Mouse (Mus musculus) heart, postnatal 14 days (tissue): Measurements from ENCODE around the gene A030003K21Rik. TPM values are rescaled to one million over a fixed set of nuclear protein-coding genes. Genes with fewer than 3 reads are reported as not detected.
"Not testable (repeated sequence)": the region's sequence is repeated elsewhere in the genome, so short reads cannot be mapped to it uniquely, and the experiment has no call there.

ENCODE experiments used
- DNase-seq, 2 experiments: peaks; one replicate each; pipeline ENCODE4 v3.0.0; 2021 to 2022
- intact Hi-C: fragments of 180-260 bp; cut with DNase I; formaldehyde crosslinking; loops from one replicate; pipeline ENCODE4 v1.15.1; 2025
- long read RNA-seq, 2 experiments: library from polyadenylated mRNA; stranded (forward); transcript quantifications; one replicate each; pipeline ENCODE4 v2.0.0; 2021
- total RNA-seq, 2 experiments: library from RNA; stranded (reverse); gene quantifications; 2 replicates each; pipeline ENCODE4 v1.2.3; 2021

The A030003K21Rik gene
- total RNA-seq, result not detected
- long read RNA-seq, experiment 1, result 0 reads
- long read RNA-seq, experiment 2, result 0 reads

GRCm38 (mm10) chr1:82943295-82943694, at the start of gene A030003K21Rik:
Gene A030003K21Rik, minus strand, starts transcription at chr1:82943388.
- intact Hi-C loops, DNase-seq: not testable (repeated sequence)

DNA sequence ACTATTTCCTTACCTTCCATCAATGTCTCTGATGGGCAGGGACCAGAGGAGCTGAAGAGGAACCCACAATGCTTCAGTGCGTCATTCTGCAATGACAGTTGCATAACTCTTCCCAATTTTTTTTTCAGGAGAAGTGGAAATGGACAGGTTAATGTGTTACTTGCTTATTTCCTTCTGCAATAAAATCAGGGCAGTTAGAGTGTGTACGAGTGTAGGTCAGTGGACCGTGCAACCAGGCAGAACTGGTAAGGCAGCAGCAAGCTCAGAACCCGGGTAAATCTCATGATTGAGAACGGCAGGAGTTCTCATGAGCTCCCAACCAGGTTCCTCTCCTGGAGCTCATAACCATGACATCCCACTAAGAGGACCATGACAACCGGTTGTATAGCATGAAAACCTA, 48.9 kb upstream of the A030003K21Rik start:
- DNase-seq, result no peak
- intact Hi-C loops, result no loop called here

GRCm38 (mm10) chr1:82991596-82991995, 48.4 kb upstream of the A030003K21Rik start:
- intact Hi-C loops, result no loop called here
- DNase-seq, result no peak

DNA sequence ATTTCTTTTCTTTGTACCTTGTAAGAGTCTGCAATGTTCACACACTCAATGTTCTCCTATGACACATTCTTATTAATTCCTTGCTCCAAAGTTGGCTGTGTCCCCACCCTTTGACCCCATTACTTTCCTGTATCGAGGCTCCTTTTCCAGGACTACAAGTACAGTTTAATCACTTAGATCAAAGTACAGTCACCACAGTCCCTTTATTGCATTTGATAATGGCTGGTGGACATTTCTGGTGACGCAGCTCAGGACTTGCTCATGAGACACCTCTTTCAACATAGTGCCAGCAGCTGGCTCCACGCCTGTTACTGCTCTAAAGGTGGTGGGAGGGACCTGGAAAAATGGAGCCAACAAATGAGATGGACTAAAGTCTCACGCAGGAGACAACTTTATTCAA, 47.9 kb upstream of the A030003K21Rik start:
- no peak for DNase-seq
- intact Hi-C loops, result no loop called here

DNA sequence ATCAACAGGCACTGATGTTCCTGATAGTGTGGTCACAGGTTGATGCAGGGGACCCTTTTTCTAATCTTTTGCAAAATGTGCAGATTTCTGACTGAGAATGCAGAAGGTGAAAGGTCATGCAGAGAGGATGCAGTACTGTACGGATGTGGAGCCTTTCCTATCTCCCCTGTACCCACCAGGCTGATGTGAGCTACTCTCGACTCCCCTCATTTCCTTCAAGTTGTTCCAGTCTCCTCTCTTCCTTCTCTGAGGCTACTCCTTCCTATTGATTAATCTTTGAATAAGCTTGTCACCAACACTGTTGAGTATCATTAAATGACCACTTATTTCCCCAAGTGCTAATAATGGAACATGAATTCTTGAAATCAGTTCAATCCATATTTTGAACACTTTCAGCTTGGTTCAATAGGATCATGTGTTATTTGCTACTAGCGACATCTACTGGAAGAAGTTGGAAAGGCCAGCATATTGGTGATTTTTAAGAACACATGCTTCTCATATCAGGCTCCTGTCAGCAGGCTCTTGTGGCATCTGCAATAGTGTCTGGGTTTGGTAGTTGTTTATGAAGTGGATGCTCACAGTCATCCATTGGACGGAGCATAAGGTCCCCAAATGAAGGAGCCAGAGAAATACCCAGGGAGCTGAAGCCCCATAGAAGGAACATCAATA, 44.5 kb upstream of the A030003K21Rik start:
- DNase-seq, result peak; percentile 22 to 65
- intact Hi-C loops, result loop anchor here (1.0 to 2.0 kb wide), 2 partner anchors 149 to 200 kb away; partner anchors contain the start of gene Agfg1

GRCm38 (mm10) chr1:82986738-82987137, 43.5 kb upstream of the A030003K21Rik start:
- DNase-seq, result no peak
- intact Hi-C loops, result loop anchor here (1.0 to 2.0 kb wide), 2 partner anchors 148 to 199 kb away; partner anchors contain the start of gene Agfg1

DNA sequence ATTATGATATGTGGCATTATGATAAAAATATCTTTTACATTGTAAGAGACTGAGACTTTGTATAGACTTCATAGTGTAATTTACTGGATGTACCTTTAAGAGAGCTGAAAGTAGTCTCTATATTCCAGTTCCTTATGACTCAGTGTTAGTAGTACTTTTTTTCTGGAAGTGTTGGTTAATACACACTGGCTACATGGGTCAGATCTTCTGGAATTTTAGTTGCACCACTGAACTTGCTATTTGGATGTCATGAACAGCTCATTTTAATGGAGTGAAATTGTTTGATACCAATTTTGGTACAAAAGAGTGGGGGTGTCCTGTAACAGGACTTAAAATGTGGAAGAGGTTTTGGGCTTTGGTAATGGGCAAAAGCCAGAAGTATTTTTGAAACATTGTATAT, 34.7 kb upstream of the A030003K21Rik start:
- intact Hi-C loops, result no loop called here
- DNase-seq, result no peak

GRCm38 (mm10) chr1:82975750-82976149, 32.6 kb upstream of the A030003K21Rik start:
- no peak for DNase-seq
- intact Hi-C loops, result no loop called here

DNA sequence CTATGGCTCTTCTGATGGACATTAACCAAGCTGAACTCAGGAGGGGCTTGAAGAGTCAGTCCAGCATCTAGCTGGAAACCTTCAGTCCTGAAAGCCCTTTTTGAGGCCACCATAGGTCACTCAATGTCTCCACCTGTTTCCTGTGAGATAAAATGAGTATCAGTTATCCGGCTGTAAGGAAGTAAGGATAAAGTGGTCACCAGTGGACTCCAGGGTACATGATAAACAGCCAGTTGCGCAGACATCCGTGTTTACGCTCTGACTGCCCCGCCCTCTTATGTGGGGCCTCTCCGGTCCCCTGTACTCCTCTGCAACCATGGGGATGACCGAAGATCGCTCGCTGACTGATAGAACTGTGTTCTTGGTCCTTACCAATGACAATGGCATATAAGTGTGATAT, 31.2 kb upstream of the A030003K21Rik start:
- no peak for DNase-seq
- intact Hi-C loops, result no loop called here

GRCm38 (mm10) chr1:82973901-82974300, 30.7 kb upstream of the A030003K21Rik start:
- DNase-seq, result no peak
- intact Hi-C loops, result no loop called here

GRCm38 (mm10) chr1:82973244-82973643, 30.1 kb upstream of the A030003K21Rik start:
- intact Hi-C loops, result no loop called here

GRCm38 (mm10) chr1:82972046-82972445, 28.9 kb upstream of the A030003K21Rik start:
- peak; percentile 11 to 38 for DNase-seq
- intact Hi-C loops, result no loop called here

More at GRCm38 (mm10) chr1:82973244-82973643, 30.1 kb upstream of the A030003K21Rik start:
- no peak for DNase-seq

- no peak for DNase-seq
- intact Hi-C loops, result no loop called here
Measured at GRCm38 (mm10) chr1:82966413-82966812, 23.2 kb upstream of the A030003K21Rik start.

DNA sequence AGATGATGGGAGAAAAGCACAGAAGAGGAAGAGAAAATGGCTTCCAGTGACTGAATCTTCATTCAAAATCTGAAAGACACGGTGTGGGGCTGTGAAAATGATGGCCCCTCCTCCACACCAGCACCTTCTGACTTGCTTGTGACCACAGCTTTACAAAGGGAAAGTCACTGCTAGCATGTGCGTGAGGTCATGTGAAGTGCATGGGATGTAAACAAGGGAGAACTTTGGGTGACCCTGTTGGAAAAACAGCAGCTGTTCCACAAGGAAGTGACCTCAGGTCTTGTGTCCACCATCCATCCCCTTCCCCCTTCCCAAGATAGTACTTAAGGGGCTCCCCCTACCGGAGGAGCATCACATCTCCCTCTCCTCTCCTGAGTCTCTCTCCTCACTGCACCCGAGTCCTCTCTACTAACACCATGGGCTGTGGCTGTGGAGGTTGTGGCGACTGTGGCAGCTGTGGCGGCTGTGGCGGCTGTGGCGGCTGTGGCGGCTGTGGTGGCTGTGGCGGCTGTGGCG, 16.7 kb upstream of the A030003K21Rik start, which contains the start of gene Gm47955:
Gene Gm47955 (plus strand): TSS at position 417 of the 516 bp plus-strand sequence.
- DNase-seq, result no peak
- intact Hi-C loops, result no loop called here

- DNase-seq, intact Hi-C loops: not testable (repeated sequence)
Measured at GRCm38 (mm10) chr1:82955913-82956312, 12.7 kb upstream of the A030003K21Rik start, which contains the start of gene Gm7544. Gene Gm7544, minus strand, starts transcription at chr1:82956013.

- DNase-seq, result no peak
- intact Hi-C loops, result no loop called here
Measured at GRCm38 (mm10) chr1:82948601-82949000, 5.4 kb upstream of the A030003K21Rik start.

DNA sequence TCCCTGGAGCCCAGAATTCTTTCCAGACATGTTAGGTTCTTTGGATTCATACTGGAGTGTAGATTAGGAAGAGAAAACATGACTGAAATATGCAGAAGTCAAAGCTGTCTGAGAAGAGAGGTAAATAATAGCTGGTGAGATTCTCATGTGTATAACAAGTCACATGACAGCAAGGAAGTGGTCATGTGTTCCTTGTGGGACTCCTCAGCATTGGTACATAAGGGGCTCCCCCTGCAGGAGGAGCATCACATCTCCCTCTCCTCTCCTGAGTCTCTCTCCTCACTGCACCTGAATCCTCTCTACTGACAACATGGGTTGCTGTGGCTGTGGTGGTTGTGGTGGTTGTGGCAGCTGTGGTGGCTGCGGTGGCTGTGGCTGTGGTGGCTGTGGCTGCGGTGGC, 2.8 kb upstream of the A030003K21Rik start:
- DNase-seq, intact Hi-C loops: not testable (repeated sequence)

- DNase-seq, intact Hi-C loops: not testable (repeated sequence)
Measured at GRCm38 (mm10) chr1:82942505-82942904, 683 bp downstream of the A030003K21Rik start.

DNA sequence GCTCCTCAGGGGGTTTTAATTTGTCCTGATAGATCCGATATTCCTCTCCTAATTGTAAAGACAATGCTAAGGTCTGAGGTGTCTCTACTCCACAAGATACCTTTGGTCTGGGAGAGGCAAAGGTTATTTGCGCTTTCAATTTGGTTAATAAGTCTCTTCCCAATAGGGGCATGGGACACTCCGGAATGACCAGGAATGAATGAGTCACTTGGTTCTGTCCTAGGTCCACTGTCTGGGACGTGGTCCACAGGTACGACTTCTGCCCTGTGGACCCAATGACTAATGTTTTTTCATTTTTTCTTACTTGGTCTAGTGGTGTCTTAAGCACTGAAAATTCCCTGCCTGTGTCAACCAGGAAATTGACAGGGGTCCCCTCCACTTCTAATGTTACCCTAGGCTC, 4.5 kb downstream of the A030003K21Rik start:
- no peak for DNase-seq
- intact Hi-C loops, result no loop called here

GRCm38 (mm10) chr1:82931326-82931725, 11.9 kb downstream of the A030003K21Rik start, which contains the start of gene Gm6217:
Gene Gm6217, minus strand, starts transcription at chr1:82931399.
- intact Hi-C loops, DNase-seq: not testable (repeated sequence)

DNA sequence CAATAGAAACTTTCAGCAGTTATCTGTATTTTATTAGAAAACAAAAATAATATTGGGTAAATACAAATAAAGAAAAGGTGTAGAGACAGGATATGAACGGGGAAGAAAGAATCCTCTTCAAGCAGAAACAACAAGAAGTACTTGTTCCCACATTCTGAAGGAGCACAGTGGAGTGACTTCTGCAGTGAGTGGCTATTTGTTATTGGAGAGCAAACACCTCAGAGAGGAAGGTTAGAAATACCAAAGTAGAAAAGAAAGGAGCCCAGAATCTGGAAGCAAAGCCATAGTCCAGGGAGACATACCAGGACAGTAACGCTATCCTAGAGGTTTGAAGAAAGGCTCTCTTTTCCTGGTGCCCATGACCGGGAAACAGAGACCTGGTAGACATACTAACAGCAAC, 12.6 kb downstream of the A030003K21Rik start:
- DNase-seq, intact Hi-C loops: not testable (repeated sequence)

- intact Hi-C loops, result no loop called here
- DNase-seq, result peak in 1 of 2 experiments; percentile 7
Measured at GRCm38 (mm10) chr1:82924650-82925049, 18.5 kb downstream of the A030003K21Rik start, which contains the start of gene A030014E15Rik. Gene A030014E15Rik, plus strand, starts transcription at chr1:82924917.
